Mouse (Mus musculus) midbrain, embryonic 10.5 days (tissue): ENCODE results near the gene Gpc1. TPM values are rescaled to one million over a fixed set of nuclear protein-coding genes. Genes with fewer than 3 reads are reported as not detected.

Experiments used
- DNase-seq: peaks from one replicate; pipeline ENCODE4 v3.0.0-alpha.2; 2017; ENCODE audit warnings: low spot score
- H3K27ac ChIP-seq: fragments of 300-500 bp; sonication (generic); replicated peaks from 2 replicates; pipeline ENCODE4 v1.5.1; 2016; ENCODE audit warnings: mild to moderate bottlenecking
- H3K27me3 ChIP-seq: fragments of 300-500 bp; sonication (generic); 2 replicates; pipeline ENCODE4 v1.6.1; 2016; ENCODE audit warnings: low read depth, mild to moderate bottlenecking; ENCODE audit not compliant: poor library complexity, severe bottlenecking
- H3K36me3 ChIP-seq: fragments of 300-500 bp; sonication (generic); 2 replicates; pipeline ENCODE4 v1.6.1; 2016; ENCODE audit warnings: mild to moderate bottlenecking, moderate library complexity
- H3K4me1 ChIP-seq: fragments of 300-500 bp; sonication (generic); 2 replicates; pipeline ENCODE4 v1.6.1; 2016
- H3K4me3 ChIP-seq: fragments of 300-500 bp; sonication (generic); 2 replicates; pipeline ENCODE4 v1.5.1; 2016; ENCODE audit warnings: mild to moderate bottlenecking, moderate library complexity
- H3K9me3 ChIP-seq: fragments of 300-500 bp; sonication (generic); replicated peaks from 2 replicates; pipeline ENCODE4 v1.6.1; 2016; ENCODE audit warnings: mild to moderate bottlenecking
- WGBS: fragments of 180-500 bp; shearing (Covaris S2); methylation state at CpG from one replicate; pipeline ENCODE4 v1.1.7; 2016; 5-methylcytosine and 5-hydroxymethylcytosine counted together
- polyA plus RNA-seq: library from polyadenylated mRNA; unstranded; fragments of >200 nt; fragmentation: Nextera tagmentation; extraction: Ambion mirVana; gene quantifications from 2 replicates; pipeline ENCODE4 v1.2.1, GENCODE M21; 2016

Gpc1 gene
- polyA plus RNA-seq, 1 experiment from 2014 or later: 65.5 TPM

DNA sequence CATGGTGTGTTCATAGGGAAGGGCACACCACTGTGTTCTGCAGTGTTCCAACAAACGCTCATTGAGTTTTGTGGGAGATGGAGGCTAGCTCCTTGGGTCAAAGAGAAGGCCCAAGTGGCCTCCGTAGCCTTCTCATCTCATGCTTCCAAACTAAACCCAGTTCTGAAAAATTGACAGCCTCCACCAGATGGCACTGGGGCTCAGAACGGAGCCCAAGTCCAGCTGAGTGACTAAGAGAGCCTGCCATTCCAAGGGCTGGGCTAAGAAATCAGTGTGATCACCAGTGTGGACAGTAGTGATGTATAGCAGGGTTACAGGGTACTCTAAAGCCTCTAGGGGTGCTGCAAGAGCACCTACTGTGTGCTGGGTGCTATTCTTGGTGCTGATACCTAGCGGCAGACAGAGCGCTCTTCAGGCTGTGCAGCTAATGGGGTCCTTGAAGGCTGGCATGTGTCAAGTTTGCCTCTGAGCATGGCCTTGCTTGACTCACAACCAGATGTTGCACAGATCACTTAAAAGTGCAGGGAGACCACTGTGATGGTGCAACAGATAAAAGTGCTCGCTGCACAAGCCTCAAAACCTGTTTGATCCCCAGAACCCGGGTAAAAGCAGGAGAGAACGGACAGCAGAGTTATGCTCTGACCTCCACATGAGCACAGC lies 8.9 kb downstream of the Gpc1 start:
- Histone ChIP-seq H3K27me3 (no peaks in the 10 kb centered on the region), H3K9me3 (no peaks in the 10 kb centered on the region), H3K4me1 (peaks cover 7% of the 10 kb centered on the region; the same call in 1 of the 2 replicates), H3K36me3 (peaks cover 80% of the 10 kb centered on the region), H3K27ac (no peak overlapping the region), H3K4me3 (no peak overlapping the region)
- WGBS: 87% methylated on average over 8 of the region's 8 CpGs
- DNase-seq: no peak

DNA sequence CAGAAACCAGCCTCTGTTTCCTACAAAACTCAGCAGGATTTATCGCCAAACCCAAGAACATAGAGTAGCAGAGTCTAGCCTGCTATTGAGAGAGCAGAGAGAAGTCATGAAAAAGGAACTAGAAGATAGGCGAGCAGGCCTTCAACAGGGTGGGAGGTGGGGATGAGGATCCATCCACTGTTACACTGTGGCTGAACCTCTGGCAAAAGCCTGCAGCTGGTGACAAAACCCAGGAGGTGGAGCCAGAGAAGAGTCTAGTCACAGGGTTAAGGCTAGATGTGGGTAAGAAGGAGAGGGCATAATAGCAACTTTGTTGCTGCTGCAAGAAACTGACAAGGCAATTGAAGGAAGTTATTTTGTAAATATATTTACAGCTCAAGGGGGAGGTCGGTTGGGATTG lies 10.0 kb downstream of the Gpc1 start:
- 81% methylated on average over 3 of the region's 3 CpGs for WGBS
- H3K4me3 ChIP-seq: no peak overlapping the region
- peaks cover 69% of the 10 kb centered on the region for H3K36me3 ChIP-seq
- H3K4me1 ChIP-seq: peaks cover 9% of the 10 kb centered on the region; the same call in 1 of the 2 replicates
- no peaks in the 10 kb centered on the region for H3K27me3 ChIP-seq
- DNase-seq: no peak
- no peak overlapping the region for H3K27ac ChIP-seq
- H3K9me3 ChIP-seq: no peaks in the 10 kb centered on the region

DNA sequence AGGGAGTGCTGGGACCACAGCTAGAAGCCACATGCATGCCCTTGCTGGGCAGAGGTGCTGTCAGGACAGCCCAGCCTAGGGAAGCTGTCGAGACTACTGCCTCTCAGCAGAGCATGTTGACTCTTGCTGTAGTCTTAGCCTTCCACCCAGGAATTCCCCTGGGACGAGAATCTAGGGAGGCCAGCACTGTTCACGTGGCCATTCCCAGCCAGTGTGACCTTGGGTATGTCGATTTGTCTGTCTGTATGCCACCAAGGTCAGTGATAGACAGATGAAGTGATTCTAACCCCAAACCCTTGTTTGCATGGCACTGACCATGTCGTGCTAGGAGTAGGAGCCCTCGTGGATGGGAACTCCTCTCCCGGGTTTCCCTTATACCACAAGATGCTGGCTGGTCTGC lies 14.4 kb downstream of the Gpc1 start:
- H3K27me3 ChIP-seq: 0 out of 2 replicates have a peak, but pooled peaks cover 8% of the 10 kb centered on the region
- H3K27ac ChIP-seq: no peak overlapping the region
- peaks cover 41% of the 10 kb centered on the region for H3K4me1 ChIP-seq
- no peaks in the 10 kb centered on the region for H3K9me3 ChIP-seq
- DNase-seq: no peak
- peaks cover 41% of the 10 kb centered on the region for H3K36me3 ChIP-seq
- 86% methylated on average over 7 of the region's 7 CpGs for WGBS
- H3K4me3 ChIP-seq: no peak overlapping the region

DNA sequence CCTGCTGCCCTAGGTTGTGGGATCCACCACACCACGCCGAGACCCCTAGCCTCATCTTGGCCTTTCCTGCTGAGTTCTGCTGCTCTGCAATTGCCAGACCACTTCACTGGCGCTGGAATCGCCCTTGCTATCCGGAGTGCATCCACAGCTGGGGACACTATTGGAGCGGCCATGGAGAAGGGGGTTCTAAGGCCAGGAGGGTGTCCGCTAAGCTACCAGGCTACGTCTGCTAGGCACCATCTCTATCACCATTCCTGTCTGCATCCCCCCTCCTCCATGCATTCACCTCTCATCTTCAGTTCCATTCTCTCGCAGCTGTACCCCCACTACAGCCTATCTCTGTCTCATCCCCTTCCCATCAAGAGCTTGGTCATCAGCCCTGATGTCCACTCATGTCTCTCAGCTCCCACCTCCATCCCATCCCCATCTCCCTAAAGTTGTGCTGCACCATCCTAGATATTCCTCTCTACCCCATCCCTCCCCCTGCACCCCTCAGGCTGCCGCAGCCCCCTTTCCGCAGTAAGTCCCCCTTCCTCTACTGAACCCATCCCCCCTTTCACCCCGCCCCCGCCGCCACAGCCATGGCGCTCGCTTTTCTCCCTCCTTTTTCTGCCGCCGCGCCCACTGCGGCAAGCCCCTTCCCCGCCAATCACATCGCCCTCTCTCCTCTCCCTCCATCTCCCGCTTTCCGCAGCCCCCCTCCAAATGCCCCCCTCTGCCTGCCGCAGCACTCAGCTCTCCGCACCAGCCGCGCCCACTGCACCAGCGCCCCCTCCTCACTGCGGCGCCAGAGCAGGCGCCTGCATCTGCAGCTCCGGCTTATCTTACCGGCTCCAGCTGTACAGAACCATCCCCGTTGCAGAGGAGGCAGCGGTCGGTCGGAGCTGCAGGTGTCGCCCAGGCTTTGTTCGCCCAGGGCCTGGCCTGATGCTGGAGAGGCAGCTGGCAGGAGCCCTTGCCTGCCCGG lies 16.7 kb downstream of the Gpc1 start:
- H3K36me3 ChIP-seq: peaks cover 50% of the 10 kb centered on the region

DNA sequence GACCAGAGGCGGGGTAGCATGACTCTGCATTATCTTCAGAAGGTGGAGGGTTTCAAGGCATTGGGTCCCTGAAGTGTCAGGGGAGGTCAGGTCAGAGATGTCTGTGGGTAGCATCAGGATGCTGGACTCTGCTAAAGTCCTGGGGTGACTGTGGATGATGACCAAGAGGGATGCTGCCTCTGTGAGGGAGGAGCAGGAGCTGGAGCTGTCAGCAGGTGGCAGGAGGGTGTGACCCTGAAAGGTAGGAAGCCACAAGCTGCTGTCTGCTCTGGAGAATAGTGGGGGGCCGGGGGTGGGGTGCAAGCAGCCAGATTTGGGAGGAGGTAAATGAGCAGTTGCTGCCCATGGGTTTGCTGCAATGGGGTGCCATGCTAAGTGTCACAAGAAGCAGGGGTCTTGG lies 18.0 kb downstream of the Gpc1 start:
- H3K9me3 ChIP-seq: no peaks in the 10 kb centered on the region
- peak overlapping the region; percentile 82 for H3K27ac ChIP-seq
- H3K27me3 ChIP-seq: 0 out of 2 replicates have a peak, but pooled peaks cover 8% of the 10 kb centered on the region
- WGBS: 68% methylated on average over 2 of the region's 2 CpGs
- H3K4me1 ChIP-seq: peaks cover 41% of the 10 kb centered on the region
- peak overlapping the region; percentile 51; the same call in 1 of the 2 replicates for H3K4me3 ChIP-seq
- DNase-seq: no peak
- H3K36me3 ChIP-seq: peaks cover 50% of the 10 kb centered on the region

More for the DNA sequence above, 16.7 kb downstream of the Gpc1 start:
- Histone ChIP-seq H3K9me3 (no peaks in the 10 kb centered on the region), H3K4me1 (peaks cover 41% of the 10 kb centered on the region), H3K27me3 (0 out of 2 replicates have a peak, but pooled peaks cover 8% of the 10 kb centered on the region), H3K27ac (peak overlapping the region; percentile 82), H3K4me3 (peak overlapping the region; percentile 51)
- WGBS: 6% methylated on average over 41 of the region's 41 CpGs
- peak; percentile 75 for DNase-seq

DNA sequence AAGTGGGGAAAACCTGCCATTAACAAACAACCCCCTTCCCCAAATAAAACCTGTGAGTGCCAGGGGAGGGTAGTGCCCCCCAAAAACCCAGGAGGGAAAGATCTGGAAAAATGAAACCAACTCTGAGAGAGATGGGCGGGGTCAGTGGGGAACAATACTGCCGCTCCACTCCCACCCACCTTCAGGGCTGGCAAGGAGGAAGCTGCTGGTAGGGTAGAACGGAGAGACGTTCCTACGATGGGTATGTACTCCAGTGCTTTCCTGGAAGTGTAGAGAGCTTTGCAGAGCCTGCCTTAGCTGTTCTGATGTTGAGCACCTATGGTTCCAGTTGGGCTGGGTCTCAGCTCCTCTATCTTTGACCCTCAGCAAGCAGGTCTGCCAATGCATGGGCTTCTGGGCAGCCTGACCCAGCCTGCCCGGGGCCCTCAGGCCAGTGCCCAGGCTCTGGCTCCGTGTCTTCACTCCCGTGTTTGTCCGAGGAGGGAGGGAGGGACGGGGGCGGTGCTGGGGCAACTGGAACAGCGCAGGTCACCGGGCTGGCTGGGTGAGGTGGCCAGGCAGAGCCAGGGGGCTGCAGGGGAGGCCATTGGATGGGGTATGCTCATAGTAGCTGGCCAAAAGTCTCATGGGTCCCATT lies 18.6 kb downstream of the Gpc1 start:
- Histone ChIP-seq H3K27ac (peak overlapping the region; percentile 47; the same call in 1 of the 2 replicates), H3K27me3 (0 out of 2 replicates have a peak, but pooled peaks cover 8% of the 10 kb centered on the region), H3K4me3 (peak overlapping the region; percentile 51; the same call in 1 of the 2 replicates), H3K36me3 (peaks cover 50% of the 10 kb centered on the region), H3K9me3 (no peaks in the 10 kb centered on the region), H3K4me1 (peaks cover 41% of the 10 kb centered on the region)
- 56% methylated on average over 13 of the region's 13 CpGs for WGBS
- no peak for DNase-seq

DNA sequence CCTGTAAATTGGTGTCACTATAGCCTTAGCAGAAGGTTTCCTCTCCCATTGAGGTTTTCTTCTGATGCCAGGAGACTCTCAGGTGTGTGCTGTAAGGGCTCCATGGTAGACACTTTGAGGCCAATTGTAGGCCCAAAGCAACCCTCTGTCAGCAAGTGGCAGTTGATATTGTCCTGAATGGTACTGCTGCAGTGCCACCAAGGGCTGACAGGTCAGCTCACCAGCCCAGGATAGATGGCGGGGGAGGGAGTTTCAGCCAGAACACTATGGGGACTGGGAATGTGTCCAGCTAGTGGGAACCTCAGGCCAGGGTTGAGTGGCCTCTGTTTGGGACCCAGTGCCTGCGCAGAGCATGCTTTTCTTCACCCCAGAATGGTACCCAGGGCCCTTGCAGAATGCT lies 21.0 kb downstream of the Gpc1 start:
- Histone ChIP-seq H3K27me3 (0 out of 2 replicates have a peak, but pooled peaks cover 8% of the 10 kb centered on the region), H3K4me3 (no peak overlapping the region), H3K36me3 (peaks cover 72% of the 10 kb centered on the region), H3K4me1 (peaks cover 28% of the 10 kb centered on the region), H3K9me3 (no peaks in the 10 kb centered on the region), H3K27ac (no peak overlapping the region)
- no peak for DNase-seq
- WGBS: 88% methylated on average over 2 of the region's 2 CpGs

DNA sequence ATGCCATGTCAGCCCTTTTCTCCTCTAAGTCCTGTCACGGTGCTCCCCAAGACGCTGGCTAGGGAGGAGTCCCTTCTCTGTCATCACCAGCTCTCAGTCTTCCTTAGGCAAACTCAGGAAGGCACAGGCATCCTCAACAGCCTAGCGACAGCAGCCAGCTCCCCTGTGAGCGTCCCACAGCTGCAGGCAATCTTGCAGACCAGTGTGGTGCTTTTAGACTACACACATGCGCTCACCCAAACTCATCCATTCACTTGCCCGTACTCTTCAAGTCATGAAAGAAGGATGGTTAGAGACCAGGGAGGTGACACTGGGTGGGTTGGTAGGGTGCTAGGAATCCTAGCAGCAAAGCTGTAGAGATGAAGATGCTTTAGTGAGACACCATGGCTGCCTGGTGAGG lies 30.1 kb downstream of the Gpc1 start:
- no peaks in the 10 kb centered on the region for H3K9me3 ChIP-seq
- peaks cover 44% of the 10 kb centered on the region for H3K36me3 ChIP-seq
- no peak overlapping the region for H3K4me3 ChIP-seq
- no peaks in the 10 kb centered on the region for H3K27me3 ChIP-seq
- peaks cover 8% of the 10 kb centered on the region for H3K4me1 ChIP-seq
- no peak for DNase-seq
- no peak overlapping the region for H3K27ac ChIP-seq
- WGBS: 81% methylated on average over 6 of the region's 6 CpGs

DNA sequence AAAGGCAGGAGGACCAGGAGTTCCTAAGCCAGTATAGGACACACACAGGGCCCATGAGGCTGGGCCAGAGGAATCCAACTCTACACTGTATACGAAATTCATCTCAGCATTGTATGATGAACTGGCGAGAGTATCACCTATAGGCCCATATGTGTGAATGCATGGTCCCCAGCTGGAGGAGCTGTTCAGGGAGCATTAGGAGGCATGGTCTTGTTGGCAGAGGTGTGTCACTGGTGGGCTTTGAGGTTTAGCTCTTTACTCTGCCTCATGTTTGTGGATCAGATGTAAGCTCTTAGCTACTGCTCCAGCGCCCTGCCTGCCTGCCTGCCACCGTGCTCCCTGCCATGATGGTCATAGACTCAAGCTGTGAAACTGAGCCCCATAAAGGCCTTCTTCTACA lies 31.8 kb downstream of the Gpc1 start:
- Histone ChIP-seq H3K4me1 (peaks cover 8% of the 10 kb centered on the region), H3K27ac (no peak overlapping the region), H3K4me3 (no peak overlapping the region), H3K27me3 (no peaks in the 10 kb centered on the region), H3K9me3 (no peaks in the 10 kb centered on the region), H3K36me3 (peaks cover 26% of the 10 kb centered on the region)
- WGBS: 91% methylated on average over 4 of the region's 4 CpGs
- no peak for DNase-seq

DNA sequence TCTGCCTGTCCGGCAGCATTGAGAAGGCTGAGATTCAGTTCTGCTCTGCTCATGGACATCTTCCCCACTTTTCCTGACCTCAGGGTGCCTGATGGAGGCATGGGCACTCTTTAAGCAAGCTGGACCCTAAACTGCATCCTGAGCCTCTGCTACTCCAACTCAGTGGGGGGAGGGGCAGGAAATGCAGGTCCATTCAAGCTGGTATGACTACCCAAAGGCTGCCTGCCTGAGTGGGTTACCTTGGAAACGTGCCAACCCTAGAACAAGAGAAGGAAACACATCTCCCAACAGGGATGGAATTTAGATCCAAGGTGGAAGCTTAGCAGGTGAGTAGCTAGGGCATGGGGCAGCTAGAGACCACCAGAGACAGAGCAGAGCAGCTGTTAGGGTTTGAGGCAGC lies 34.7 kb downstream of the Gpc1 start:
- peaks cover 8% of the 10 kb centered on the region for H3K4me1 ChIP-seq
- no peaks in the 10 kb centered on the region for H3K36me3 ChIP-seq
- no peaks in the 10 kb centered on the region for H3K9me3 ChIP-seq
- no peak overlapping the region for H3K4me3 ChIP-seq
- no peak overlapping the region for H3K27ac ChIP-seq
- H3K27me3 ChIP-seq: no peaks in the 10 kb centered on the region
- DNase-seq: no peak
- 78% methylated on average over 2 of the region's 2 CpGs for WGBS

DNA sequence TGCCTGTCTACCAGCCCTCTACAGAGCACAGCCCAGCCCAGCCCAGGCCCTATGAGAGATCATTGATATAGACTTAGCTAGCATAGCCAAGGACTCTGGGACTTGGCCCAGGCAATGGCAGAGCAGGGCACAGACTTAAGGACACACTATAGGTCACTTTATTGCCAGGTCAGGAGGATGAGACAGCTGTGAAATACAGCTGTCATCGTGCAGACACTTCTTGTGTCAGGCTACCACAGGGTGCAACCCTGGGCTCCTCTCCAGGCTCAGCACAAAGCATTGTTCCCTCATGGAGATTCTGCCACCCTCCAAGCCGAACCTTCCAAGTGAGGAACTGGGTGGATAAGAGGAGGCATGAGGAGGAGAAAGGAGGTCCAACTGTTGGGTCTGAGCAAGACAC lies 38.5 kb downstream of the Gpc1 start:
- no peak for DNase-seq
- Histone ChIP-seq H3K27ac (no peak overlapping the region), H3K36me3 (no peaks in the 10 kb centered on the region), H3K4me1 (peaks cover 17% of the 10 kb centered on the region), H3K9me3 (no peaks in the 10 kb centered on the region), H3K27me3 (no peaks in the 10 kb centered on the region), H3K4me3 (no peak overlapping the region)
- WGBS: 80% methylated on average over 2 of the region's 2 CpGs

DNA sequence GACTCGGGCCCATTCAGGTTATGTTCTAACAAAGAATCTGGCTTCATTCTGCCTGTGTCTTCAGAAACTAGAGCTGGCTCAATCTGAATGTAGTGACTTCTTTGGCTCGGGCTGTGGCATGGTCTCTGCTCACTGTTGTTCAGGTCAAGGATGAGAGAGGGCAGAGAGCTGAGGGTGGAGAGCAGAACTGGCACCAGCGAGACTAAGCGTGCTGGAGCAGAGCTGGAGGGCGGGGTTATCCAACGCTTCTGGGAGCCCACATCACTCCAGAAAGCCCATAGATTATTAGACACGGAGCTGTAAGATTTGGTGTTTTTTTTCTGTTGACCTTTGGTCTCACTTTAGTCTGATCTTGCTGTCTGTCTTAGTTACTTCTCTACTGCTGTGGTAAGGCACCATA lies 41.2 kb downstream of the Gpc1 start:
- Histone ChIP-seq H3K27me3 (no peaks in the 10 kb centered on the region), H3K4me3 (no peak overlapping the region), H3K4me1 (peaks cover 9% of the 10 kb centered on the region), H3K36me3 (no peaks in the 10 kb centered on the region), H3K27ac (no peak overlapping the region), H3K9me3 (no peaks in the 10 kb centered on the region)
- WGBS: 92% methylated on average over 7 of the region's 7 CpGs
- no peak for DNase-seq
